Mouse (Mus musculus) cerebellum, adult 11 months (tissue): ENCODE results near the gene Stk10.
"Not testable (repeated sequence)": the region's sequence is repeated elsewhere in the genome, so short reads cannot be mapped to it uniquely, and the experiment has no call there.

Experiments
- DNase-seq: peaks from one replicate; pipeline ENCODE4 v3.0.0; 2022

The Stk10 gene

DNA sequence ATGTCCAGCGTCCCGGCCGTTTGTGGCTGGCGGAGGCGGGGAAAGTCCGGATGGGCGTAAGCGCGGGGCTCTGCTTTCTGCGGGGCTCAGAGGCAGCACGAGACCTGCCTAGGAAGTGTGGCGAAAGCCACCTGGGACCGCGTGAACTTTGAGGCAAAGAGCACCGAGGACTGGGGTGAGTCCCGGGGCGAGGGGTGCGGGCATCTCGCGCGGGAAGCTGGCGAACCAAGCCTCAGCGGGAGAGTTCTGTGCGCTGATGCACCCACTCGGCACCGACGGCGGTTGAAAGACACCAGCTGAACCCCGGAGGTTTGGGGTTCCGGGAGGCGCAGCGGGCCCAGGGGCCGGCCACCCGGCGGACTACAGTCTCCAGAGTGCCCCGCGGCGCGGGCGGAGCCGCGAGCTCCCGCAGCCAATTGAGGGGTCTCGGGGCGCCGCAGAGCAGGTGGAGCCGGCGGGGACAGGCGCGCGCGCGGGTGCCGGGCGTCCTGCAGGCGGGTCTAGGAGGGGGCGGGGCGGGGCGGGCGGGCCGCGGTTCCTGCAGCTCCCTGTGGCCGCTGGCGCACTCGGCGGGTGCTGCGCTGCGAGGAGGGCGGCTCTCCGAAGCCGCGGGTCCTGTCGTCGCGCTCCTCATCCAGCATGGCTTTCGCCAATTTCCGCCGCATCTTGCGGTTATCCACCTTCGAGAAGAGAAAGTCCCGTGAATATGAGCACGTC lies at the start of gene Stk10:
Gene Stk10 (plus strand): TSS at position 541 of the 717 bp plus-strand sequence.
- peak; percentile 87 for DNase-seq

DNA sequence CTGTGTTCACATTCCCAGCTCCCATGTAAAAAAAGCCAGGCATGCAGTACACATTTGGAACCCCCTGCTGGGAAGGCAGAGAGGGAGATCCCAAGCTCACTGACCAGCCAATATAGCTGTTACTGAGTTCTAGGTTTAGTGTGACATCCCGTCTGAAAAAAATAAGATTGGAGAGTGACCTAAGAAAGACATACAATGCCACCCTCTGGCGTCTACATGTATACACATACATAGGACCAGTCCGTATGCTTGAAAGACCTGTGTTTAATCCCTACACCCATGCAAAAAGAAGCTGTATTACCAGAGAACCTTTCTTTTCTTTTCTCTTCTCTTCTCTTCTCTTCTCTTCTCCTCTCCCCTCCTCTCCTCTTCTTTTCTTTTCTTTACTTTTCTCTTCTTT lies 47.8 kb upstream of the Stk10 start:
- DNase-seq: no peak

DNA sequence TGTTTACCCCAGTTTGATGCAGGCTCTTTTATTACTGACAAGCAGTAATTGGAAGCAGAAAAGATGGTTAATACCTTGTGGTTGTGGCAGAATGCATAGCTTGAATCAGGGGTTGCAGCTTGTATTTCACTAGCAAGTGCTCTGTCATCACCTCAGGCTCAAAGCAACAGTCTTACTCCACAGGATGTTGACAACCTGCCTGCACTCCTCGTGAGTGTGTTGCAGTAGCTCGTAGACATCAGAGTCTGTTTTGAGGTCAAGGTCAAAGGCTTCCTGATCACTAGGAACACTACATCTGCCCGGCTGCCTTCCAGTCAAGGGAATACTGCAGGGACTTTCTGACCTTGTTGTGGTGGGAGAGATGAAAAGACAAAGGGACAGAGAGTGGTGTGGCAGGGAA lies 46.5 kb upstream of the Stk10 start:
- no peak for DNase-seq

DNA sequence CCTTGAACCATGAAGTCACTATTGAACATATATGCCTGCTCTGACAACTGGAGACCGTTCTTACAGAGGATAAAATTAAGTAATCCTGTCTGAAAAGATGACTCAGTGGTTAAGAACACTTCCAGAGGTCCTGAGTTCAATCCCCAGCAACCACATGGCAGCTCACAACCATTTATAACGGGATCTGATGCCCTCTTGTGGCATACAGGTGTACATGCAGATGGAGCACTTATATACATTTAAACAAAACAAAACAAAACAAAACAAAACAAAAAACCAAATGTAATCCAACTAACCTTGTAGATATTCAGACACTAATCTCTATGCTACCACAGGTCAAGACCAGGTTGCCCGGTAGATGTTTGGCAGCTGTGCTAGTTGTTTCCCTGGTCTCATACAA lies 45.6 kb upstream of the Stk10 start:
- DNase-seq: no peak

DNA sequence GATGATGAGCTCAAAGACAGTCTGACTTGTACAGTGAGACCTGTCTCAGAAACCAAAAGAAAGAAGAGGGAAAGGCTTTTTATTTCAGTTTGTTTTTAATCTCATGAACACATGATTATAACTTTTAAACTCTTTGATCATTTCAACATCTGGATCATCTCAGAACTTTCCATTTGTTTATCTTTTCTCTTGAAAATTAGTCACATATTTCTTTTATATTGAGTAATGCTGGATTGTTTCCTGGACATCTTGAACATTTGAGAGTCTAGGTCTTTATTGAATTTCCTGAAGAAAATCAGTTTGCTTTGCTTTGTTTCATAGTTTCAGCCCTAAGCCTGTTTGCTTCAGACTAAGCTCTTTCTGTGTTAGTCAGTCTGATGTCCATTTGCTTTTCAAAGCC lies 44.8 kb upstream of the Stk10 start:
- DNase-seq: no peak

DNA sequence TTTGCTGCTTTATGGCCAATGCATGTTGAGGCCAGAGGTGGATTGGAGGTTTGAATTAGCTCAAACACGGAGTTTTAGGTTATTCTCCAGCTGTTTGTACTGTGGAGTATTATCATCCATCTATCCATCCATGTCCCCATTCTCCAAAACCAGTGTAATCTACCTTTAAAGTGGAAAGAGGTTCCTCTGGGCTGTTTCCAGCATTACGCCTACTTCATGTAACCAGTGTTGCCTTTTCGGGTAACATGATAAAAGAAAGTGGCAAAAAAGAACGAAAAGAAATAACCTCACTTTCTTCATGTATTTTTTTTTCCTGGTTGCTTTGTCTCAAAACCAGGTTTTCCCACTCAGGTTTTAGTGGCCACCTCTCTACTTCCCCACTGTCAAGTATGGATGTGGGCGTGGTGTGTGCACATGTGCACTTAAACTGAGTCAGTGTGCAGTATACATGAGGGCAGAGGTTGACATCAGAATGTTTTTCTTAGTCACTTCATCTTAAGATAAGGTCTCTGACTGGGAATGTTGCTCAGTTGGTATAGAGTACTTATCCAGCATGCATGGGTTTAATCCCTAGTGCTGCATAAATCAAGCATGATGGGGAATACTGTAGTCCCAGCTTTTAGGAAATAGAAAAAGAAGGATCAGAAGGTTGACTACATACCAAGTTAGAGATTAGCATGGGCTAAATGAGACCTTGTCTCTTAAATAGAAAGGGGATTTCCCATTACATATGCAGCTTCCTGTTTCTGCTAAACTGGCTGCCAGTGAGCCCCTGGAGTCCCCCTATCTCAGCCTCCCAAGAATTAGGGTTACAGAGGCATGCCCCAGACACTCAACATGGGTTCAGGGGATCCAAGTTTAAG lies 44.1 kb upstream of the Stk10 start:
- no peak for DNase-seq

DNA sequence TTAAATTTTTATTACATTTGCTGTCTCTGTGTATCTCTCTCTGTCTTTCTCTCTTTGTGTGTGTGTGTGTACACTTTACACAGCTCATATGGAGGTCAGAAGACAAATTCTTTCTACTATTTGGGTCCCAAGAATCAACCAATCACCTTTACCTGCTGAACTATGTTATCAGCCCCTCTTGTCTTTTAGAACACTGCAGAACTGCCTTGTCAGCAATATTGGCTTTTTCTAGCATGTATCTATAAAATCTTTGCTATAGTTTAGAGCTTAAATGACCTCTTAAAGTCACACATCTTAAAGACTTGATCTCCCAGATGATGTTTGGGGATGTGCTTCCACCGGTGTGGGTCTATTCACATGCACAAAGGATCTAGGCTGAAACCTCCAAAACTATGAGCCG lies 42.0 kb upstream of the Stk10 start:
- DNase-seq: no peak

DNA sequence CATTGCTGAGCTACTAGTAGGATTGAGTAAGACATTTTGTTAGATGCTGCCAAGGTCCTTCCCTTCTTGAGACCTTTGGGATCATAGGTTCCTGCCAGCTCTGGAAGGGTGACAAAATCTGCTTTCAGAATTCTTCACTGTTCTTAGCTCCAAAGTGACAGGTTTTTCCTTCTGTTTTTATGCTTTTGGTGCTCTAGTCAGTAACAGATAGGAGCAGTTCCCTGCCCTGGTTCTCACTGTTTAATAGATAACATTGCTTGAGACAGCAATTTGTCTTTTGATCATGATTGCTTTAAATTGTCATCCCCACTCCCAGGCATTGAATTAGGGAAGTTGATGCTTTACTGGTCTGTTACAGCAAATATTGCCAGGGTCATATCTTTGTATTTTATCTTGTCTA lies 39.8 kb upstream of the Stk10 start:
- DNase-seq: no peak

DNA sequence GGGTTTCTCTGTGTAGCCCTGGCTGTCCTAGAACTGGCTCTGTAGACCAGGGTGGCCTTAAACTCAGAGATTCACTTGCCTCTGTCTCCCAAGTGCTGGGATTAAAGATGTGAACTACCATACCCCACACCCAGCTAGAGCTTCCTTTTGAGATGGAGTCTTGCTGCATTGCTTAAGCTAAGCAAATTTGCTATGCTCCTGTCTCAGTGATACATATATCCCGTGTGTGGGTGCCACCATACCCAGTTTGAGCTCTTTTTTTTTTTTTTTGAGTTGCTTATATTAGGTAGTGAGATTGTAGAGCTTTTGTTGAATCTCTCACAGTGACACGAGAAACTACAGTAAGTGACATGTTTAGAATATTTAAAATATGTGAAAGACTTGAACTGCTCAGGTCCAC lies 37.8 kb upstream of the Stk10 start:
- DNase-seq: no peak

DNA sequence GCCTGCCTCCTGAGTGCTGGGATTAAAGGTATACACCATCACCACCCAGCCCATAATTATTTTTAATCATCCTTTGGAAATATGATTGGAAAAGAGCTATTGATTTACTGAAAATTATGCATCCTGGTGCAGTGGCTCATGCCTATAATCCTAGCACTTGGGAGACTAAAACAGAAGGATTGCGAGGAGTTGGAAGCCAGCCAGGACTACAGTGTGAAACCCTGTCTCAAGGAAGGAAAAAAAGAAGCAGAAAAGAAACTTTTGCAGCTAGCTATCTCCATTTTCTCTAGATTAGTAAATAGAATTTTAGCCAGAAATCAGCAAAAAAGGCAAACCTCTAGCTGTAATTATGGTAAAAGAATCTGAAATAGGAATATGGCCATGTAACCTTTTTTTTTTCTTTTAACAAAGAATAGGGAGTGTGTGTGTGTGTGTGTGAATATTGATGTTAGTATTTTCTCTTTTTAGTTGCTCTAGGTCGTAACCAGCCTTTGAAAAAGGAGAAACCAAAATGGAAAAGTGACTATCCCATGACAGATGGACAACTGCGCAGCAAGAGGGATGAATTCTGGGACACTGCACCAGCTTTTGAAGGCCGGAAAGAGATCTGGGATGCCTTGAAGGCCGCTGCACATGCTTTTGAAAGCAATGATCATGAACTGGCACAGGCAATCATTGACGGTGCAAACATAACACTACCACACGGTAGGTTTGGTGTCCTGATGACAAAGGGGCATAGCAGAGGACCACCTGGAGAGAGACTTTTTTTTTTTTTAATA lies 34.2 kb upstream of the Stk10 start:
- DNase-seq: peak; percentile 48

DNA sequence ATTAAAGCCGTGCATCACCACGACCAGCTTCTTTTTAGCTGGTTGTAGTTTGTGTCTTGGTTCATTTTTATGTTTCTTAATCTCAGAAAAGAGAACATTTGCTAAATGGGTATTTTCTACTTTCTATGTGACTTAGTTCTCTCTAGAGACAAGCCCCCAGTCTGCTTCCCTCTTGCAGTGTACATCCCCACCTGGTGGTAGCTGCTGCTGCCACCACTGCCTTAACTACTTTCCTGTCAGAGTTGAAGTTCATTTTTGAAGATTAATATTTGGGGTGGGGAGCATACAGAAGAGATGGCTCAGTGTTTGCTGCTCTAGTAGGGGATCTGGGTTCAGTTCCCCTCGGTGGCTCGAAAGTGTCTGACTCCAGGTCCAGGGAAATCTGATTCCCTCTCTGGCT lies 33.2 kb upstream of the Stk10 start:
- no peak for DNase-seq

DNA sequence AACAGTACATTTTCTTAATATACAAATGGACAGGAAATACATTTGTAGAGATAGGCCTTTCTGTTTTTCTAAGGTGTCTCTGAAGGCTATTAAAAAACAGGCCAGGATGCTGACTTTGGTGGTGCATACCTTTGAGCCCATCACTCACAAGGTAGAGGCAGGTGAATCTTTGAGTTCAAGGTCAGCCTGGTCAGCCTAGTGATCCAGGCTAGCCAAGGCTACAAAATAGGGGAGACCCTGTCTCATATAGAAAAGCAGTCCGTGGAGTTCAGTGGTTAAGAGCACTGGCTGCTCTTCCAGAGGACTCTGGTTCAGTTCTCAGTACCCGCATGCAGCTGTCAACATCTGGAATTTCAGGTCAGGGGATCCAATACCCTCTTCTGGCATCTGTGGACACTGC lies 29.4 kb upstream of the Stk10 start:
- DNase-seq: no peak

DNA sequence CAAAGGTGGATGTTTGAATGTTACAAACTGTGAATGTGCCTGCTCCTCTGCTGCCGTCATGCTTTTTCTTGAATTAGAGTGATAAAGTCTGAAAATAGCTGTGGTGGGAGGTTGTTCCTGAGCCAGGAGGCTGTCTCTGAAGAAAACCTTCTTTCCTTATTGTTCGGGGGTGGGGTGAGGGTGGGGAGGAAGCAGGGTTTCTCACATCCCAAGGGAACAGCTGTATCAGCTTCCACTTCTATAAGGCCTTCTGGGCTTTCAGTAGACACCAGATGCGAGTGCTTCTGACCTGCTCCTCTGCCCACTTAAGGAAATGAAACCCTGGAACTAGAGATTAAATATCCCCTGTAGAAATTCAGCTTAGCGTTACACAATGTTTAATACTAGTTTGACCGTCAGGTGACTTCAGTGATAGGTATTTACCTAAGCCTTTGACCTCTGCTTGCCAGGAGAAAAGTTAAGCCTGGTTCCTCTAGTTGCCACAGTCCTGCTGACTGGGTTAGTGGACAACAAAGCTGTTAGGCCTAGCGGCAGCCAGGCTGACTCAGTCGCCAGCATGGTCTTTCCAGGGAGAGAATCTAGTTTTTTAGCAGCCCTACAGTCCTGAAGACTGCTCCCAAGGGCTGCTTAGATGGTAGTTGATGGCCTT lies 27.9 kb upstream of the Stk10 start:
- no peak for DNase-seq

DNA sequence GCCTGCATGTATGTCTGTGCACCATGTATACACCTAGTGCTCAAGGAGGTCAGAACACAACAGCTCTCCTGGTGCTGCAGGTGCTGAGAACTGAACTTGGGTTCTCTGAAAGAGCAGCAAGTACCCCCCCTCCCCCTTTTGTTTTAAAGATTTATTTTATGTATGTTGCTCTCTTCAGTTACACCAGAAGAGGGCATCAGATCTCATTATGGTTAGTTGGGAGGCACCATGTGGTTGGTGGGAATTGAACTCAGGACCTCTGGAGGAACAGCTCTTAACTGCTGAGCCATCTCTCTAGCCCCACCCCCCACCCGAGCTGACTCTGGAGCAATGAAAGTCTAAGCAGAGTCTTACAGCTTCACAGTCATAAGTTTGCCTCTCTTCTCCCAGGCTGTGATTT lies 22.2 kb upstream of the Stk10 start:
- DNase-seq: no peak

DNA sequence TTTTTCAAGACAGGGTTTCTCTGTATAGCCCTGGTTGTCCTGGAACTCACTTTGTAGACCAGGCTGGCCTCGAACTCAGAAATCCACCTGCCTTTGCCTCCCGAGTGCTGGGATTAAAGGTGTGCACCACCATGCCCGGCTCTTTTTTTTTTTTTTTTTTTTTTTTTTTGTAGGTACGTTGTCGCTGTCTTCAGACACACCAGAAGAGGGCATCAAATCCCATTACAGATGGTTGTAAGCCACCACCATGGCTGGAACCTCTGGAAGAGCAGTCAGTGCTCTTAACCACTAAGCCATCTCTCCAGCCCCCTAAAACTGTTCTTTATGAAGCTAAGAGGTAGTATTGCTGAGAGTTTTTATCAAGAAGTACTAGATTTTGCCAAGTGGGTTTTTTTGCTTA lies 18.3 kb upstream of the Stk10 start:
- DNase-seq: not testable (repeated sequence)

DNA sequence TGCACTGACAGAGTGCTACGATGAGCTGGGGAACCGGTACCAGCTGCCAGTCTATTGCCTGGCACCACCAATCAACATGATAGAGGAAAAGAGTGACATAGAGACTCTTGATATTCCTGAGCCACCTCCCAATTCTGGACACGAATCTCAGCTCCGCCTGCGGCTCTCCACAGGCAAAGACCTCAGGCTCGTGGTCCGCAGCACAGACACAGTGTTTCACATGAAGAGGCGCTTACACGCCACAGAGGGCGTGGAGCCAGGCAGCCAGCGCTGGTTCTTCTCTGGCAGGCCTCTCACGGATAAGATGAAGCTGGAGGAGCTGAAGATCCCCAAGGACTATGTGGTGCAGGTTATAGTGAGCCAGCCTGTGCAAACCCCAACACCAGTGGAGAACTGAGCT lies 17.0 kb upstream of the Stk10 start:
- DNase-seq: no peak

DNA sequence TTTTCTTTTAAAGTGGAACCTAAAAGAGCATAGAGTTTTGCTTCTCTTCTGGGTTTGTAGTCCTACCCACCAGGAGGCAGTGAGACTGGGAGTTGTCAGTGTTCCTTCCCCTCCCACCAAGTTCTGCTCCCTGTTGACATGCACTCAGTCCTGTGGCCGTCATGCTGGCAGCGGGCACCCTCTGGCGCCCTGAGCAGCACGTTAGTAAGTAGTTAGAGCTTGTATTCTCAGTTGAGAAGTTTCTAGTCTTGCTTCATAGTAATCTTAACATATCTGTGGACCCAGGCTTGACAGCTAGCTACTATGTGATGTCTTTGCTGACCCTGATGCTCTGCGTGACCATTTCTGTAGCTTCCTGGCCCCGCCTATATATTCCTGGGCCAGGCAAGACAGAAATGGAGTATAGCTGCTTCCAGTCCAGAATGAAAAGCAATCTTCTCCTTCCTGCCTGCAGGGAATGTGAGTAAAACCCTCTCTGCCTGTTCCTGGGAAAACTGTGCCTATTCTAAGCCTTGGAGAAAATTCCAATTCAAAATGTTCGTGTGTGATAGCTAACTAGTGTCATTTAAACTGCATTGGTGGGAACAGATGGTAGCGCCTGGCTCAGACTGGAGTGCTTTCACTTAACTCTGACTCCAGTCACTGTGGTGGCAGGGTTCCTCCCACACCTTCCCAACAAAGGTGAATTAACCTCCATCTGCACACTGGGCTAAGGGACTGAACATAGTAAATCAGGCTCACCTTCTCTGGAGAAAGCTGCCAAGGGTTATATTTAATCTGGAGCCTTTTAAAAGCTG lies 16.0 kb upstream of the Stk10 start:
- peak; percentile 76 for DNase-seq

DNA sequence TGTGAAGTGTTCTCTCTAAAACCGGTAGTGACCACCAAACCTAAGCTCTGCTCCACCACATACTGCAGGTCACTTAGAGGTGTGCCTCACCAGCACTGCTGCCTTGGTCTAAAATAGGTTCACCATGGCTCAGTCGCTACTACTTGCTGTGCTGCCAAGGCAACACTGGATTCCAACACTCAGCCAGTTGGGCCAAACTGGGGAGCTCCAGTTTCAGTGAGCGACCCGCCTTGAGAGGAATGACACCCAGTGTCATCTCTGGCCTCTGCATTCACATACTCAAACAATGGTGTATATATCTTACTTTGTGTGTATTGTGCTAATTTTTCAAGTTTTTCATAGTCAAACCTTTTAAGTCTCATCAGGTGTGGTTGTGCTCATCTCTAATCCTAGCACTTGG lies 14.3 kb upstream of the Stk10 start:
- DNase-seq: no peak

DNA sequence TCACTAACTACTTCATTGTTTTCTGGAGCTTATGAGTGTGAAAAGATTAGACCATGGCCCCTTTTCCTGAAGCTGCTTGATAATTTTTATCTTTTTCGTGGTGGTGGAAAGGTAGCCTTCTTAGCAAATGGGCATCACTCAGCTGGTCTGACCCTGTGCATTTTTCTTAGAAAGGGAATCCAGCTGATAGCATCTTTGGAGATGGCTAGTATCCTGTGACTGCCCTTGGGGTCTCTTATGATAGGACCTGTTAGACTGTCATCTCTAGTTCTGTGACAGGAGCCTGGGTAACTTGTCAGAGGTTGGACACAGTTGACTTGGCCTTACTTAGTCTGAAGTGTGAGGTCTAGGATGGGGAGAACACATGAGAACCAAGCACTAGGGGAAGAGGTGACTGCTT lies 13.8 kb upstream of the Stk10 start:
- DNase-seq: no peak

DNA sequence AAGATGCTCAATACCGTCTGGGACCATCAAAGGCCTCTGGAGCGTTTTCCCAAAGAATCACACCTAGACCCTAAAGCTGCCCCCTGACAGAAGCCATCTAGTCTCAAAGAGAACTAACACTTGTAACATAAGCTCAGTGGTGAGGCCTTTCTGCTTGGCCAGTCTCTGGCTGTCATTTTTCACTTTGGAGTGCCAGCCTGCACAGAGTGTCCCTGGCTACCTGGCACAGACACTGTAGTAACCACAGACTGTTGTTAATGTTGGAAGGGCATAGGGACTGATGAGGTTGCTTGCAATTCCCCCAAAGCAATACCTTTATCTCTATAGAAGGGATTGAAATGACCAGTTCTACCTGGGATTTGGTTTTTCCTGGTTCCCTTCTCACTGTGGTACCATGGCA lies 11.9 kb upstream of the Stk10 start:
- DNase-seq: no peak

DNA sequence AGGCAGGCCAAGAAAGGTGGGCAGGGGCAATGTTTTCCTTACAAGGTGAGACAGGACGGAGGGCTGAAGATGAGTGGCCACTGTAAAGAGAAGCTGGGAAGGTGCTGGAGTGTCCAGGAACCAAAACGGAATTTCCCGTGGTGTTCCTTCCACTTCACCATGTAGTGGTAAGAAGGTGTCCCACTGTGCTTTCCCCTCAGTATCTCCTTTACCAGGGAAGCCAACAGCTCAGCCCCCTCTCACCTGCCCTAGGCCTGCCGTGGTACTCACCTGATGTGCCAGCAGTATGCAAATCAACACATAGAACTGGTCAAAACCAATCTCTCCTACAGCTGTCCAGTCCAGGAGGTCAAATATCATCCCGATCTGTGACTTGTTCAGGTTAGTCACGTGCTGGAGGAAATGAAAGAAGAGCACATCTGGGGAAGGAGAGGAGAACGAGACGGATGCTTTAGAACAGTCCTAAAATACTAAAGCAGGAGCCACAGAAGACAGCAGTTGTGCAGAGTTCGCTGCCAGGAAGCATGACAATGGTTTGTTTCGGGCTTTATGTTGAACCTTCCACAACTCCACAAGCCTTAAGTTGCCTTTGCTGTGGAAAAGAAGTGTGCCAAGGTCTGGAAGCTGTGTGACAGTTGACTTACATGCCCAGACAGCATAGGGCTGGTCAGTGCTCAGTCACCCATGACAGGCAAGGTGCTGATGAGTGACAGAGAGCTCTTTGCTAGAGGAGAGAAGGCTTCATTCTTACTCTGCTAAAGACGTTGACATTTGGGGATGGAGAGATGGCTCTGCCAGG lies 8.8 kb upstream of the Stk10 start:
- DNase-seq: no peak

DNA sequence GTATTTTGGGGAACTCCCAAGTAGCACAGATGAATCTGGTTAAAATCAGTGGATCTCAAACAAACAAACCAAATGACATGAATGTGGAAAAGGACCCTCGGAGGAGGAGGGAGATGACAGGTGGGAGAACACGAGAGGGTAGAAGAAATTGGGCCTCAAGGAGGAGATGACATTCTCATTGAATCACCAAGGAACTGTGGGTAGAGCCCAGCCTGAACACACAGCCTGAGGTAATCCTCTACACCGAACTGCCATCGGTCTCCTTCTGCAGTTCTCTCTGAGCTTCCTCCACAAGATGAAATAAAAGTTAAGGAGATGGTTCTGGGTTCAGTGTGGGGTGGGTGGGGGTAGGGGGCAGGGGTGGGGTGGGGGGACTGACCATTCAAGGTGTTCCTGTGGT lies 6.1 kb upstream of the Stk10 start:
- no peak for DNase-seq
